Mouse (Mus musculus) embryo, embryonic 9.5 days (tissue): ENCODE results near the gene Gm5475.

Source experiments
- DNase-seq: peaks from one replicate; pipeline ENCODE4 v3.0.0-alpha.2; 2017; ENCODE audit errors: extremely low spot score

Gene Gm5475

GRCm38 (mm10) chr15:100414011-100414410, 7.9 kb upstream of the Gm5475 start:
- DNase-seq, result no peak

DNA sequence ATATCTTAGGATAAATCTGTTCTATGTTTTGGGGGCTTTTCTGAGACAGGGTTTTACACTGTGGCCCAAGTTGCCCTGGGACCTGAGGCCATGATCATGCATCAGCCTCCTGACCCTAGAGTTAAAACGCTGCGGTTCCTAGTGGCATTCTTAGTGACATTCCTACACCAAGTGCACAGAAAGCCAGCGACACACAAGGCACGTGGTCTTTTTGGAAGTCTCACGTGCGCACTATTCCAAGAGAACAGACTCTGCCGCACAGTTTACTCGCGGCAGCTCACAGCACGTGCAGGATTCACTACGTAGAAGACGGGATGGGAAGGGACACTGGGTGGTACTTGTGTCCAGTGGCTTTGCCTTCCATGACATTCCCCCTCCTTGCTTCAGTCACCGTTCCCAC, 7.0 kb upstream of the Gm5475 start:
- no peak for DNase-seq

DNA sequence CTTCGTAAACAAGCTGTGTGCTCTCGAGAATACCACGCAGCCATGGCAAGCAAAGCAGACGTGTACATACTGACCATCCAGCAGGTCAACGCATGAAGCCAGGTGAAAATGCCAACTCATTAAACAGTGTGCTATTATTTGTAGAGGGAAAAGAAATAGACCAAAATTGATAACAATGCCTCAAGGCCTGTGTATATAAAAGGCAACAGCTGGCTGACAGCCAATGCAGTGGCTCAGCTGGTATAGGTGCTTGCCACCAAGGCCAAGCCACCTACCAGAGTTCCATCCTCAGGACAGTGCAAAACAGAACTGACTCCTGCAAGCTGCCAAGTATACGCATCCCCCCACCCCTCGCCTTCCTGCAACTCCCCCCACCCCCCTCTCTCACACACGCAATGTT, 6.3 kb upstream of the Gm5475 start:
- no peak for DNase-seq

DNA sequence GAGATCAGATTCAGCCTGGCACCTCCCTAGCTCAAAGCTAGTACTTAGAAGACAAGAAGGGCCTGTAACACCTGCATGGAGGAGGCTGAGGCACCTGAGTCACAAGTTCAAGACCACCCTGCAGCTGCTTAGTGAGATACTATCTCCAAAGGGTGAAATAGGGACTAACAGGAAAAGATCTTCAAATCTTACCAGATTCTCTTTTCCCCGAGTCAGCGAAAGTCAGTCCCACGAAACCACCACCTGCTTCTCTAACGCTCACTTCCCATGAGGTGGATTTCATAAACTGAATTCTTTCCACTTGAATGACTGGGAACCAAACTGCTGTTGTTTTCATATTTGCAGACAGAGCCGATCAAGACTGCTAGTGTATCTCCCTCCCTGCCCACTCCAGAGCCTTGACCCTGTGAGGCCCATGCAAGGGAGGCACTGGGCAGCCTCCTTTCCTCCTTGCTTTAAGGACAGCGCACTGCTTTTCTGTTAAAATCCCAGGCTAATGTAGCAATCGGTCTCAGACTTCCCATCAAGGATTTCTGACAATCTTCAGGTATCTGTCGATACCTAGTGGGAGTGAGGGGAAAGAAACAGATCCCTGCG, 4.0 kb upstream of the Gm5475 start:
- no peak for DNase-seq

GRCm38 (mm10) chr15:100419311-100419710, 2.6 kb upstream of the Gm5475 start:
- no peak for DNase-seq

- no peak for DNase-seq
Measured at GRCm38 (mm10) chr15:100419901-100420745, 1.8 kb upstream of the Gm5475 start.

DNA sequence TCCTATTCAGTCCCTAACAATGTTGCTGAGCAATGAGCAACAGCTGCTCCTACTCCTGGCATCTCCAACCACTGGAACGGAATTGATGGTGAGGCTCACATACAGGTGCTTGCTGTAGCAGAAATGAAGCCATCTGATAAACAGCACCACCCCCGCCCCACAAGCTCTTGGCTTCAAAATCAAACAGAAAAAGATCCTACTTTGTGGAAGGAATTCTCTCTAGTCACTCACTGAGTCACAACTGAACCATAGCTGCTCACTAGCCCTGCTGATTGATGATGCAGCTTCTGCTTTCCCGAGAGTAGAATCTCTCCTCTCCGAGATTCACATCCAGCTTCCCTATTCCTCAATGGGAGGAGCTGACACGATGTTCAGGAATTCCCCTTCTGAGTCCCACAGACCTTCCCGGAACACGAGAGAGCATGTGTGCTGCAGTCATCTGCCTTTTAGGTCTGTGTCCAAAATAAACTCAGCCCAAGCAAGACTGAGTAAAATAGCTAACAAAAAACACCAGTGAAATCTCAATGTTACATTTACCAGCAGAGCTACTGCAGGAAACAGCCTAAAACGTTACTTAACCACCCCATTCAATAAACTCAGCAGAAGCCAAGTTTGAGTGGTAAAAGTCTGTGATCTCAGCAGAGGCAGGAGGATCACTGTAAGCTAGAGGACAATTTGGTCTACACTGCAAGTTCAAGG, 739 bp upstream of the Gm5475 start:
- DNase-seq, result no peak

GRCm38 (mm10) chr15:100422476-100422875, 529 bp downstream of the Gm5475 start:
- no peak for DNase-seq

DNA sequence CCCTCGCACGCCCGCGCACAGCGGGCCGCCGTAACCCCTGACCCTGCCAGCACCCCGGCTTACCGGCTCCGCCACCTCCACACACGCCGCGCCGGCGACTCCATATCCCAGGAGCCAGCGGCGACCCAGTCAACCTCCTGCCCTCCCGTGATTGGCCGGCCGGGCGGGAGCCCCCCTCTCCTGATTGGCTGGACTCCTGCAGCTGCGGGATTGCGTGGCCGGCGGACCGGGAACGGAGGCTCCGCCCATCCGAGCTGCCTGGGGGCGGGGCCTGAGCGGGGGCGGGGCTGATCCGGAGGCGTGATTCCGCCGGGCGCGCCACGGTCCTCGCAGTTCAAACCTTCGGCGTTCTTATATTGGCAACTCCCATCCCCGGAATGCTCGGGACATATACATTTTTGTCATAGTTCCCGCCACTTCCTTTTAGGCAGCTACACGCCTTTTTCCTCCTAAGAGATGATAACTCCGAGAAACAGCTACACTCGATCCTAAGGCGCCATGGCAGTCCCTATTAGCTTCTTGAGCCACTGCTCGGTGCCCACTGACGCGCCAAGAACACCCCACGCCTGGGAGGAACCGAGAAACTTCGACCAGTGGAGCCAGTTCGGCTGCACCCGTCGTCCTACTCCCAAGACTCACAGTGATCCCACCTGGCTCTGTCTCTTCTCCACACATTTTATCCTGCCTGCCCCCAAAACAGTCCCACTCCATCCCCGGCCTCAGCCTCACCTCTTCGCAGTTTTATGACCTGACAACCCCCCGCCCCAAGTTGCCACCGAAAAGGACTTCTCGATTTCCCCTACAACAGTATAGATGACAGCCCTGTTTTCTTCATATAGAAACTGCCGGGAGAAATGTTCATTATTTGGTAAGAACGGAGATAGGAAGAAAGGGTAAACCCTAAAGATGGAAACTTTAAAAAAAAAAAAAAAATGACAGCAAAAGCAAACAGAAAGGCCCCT, 1.2 kb downstream of the Gm5475 start:
- DNase-seq, result peak; percentile 96

- peak; percentile 34 for DNase-seq
Measured at GRCm38 (mm10) chr15:100423916-100424315, 2.0 kb downstream of the Gm5475 start.

DNA sequence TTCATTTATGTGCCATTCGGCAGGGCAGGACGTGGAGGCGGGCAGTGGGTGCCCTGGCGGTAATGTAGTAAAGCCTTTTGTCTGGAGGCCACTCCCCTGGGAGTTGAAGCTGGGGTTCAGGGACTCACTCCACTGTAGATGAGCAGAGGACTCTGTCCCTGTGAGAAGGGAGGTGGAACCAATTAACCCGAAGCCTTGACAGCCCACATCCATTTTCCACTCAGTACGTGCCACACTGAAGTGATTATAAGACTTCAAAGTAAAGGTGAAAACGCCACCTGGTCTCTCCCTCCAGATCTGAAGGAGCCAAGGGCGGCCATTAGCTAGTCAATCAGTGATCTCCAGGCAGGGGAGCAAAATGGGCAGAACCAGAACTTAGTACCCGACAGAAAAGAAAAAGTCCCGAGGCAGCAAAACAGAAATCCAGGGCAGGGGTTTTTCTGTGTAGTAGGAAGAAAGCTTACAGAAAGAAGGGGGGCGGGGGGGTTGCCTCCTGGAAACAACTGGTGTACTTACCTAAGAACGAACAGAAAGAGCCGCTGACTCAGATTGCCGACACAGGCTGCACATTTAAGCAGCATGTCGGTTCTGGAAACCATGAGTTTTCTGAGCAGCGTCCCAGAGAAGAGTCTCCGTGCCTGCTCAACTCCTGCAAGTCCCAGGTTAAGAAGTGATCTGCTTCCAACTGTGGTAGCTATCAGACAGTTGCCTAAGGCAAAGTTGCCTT, 2.6 kb downstream of the Gm5475 start, which contains the start of gene Slc11a2:
Gene Slc11a2, minus strand, starts transcription at position 677 of the 727 bp plus-strand sequence.
- DNase-seq, result no peak

- no peak for DNase-seq
Measured at GRCm38 (mm10) chr15:100428296-100428905, 6.5 kb downstream of the Gm5475 start.

- DNase-seq, result no peak
Measured at GRCm38 (mm10) chr15:100429959-100430565, 8.1 kb downstream of the Gm5475 start.

- DNase-seq, result no peak
Measured at GRCm38 (mm10) chr15:100433234-100433633, 11.3 kb downstream of the Gm5475 start.

DNA sequence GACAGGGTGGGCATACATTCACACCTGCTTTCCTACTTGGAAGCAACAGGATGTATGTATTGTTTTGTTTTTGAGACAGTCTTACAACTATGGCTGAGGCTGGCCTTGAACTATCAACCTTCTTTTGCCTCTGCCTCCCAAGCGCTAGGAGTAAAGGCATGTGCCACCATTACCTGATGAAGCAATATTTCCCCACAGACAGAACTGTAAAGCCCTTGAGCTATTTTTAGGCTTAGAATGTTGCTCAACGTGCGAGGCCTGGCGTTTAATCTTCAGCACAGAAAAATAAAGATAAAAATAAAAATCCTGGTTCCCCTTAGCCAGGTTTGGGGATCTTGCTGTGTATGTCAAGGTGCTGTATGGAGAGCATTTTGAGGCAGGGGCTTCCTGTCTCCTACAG, 14.2 kb downstream of the Gm5475 start:
- no peak for DNase-seq

DNA sequence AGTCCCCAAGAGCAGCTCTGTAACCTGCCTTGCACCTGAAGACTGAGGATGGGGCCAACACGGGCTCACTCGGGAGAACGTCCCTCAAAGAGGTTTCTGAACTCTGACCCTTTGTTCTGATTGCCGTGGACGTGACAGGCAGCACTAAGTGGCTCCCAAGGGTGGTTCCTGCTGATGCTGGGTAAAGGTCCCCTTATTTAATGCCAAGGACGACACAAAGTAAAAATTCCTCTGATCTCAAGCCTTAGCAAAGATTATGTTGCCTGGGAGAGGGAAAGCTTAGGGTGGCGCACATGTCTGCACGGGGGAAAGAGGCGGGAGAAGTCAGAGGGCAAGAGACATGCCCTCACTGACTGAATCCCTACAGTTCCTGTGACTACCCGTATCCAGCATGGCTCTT, 14.6 kb downstream of the Gm5475 start:
- DNase-seq, result no peak

- peak; percentile 87 for DNase-seq
Measured at GRCm38 (mm10) chr15:100443126-100443922, 21.4 kb downstream of the Gm5475 start.

DNA sequence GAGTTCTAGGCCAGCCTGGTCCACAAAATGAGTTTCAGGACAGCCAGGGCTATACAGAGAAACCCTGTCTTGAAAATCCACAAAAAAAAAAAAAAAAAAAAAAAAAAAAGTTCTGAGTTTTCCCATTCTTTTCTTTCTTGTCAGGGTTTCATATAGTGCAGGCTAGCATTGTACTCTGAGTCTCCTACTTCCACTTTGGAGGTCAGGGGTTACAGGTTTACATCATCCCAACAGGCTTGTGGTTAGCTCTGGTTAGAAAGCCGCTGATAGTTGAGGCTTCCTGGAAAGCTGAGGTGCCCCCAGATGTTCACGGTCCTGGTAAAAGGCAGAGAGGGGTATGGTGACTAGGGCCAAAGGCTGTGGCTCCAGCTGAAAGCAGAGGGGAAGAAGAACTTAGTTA, 24.9 kb downstream of the Gm5475 start:
- DNase-seq, result no peak

GRCm38 (mm10) chr15:100448572-100448971, 26.6 kb downstream of the Gm5475 start:
- no peak for DNase-seq
